Mouse (Mus musculus) CH12.LX (cell line): Measurements from ENCODE around the gene Gstt1. TPM values are rescaled to one million over a fixed set of nuclear protein-coding genes. Genes with fewer than 3 reads are reported as not detected.
"Not testable (repeated sequence)": the region's sequence is repeated elsewhere in the genome, so short reads cannot be mapped to it uniquely, and the experiment has no call there.

ENCODE experiments used
- DNase-seq: peaks from one replicate; pipeline ENCODE4 v3.0.0-alpha.2; 2013; ENCODE audit errors: extremely low read depth
- H3K27ac ChIP-seq: 2 replicates; pipeline ENCODE4 v1.5.1; 2012; ENCODE audit warnings: low read depth, mild to moderate bottlenecking, control low read depth, moderate library complexity; ENCODE audit not compliant: insufficient read depth
- H3K27me3 ChIP-seq: replicated peaks from 2 replicates; pipeline ENCODE3; 2012; ENCODE audit warnings: inconsistent platforms
- H3K36me3 ChIP-seq, 2 experiments: replicated peaks in 1 of 2; 2 replicates each; pipeline versions ENCODE3 to v1.6.1; 2012; ENCODE audit warnings: inconsistent platforms in 1 of 2, low read length in 1 of 2, mild to moderate bottlenecking in 1 of 2, mixed read lengths in 1 of 2, moderate library complexity in 1 of 2; ENCODE audit not compliant: control insufficient read depth in 1 of 2, insufficient read depth in 1 of 2
- H3K4me1 ChIP-seq, 2 experiments: 2 replicates each; pipeline ENCODE4 v1.6.1; 2012; ENCODE audit warnings: inconsistent platforms in 1 of 2, moderate library complexity in 1 of 2; ENCODE audit not compliant: insufficient read depth in 2 of 2, control insufficient read depth in 1 of 2
- H3K4me2 ChIP-seq: 2 replicates; pipeline ENCODE4 v1.6.1; 2012; ENCODE audit warnings: low read depth, mild to moderate bottlenecking, control low read depth; ENCODE audit not compliant: poor library complexity, insufficient read depth, severe bottlenecking
- H3K4me3 ChIP-seq, 3 experiments: fragments of 150-350 bp in 1 of 3; sonication (generic) in 1 of 3; replicated peaks in 1 of 3; 2 replicates each; pipeline versions ENCODE3 to v1.5.1; 2011 to 2012; ENCODE audit warnings: low read depth in 2 of 3, low read length in 2 of 3, mild to moderate bottlenecking in 2 of 3, moderate library complexity in 2 of 3, control low read depth in 1 of 3, improper control_type of control experiment in 1 of 3, inconsistent platforms in 1 of 3, mixed read lengths in 1 of 3; ENCODE audit not compliant: poor library complexity in 1 of 3
- H3K79me2 ChIP-seq: replicated peaks from 2 replicates; pipeline ENCODE4 v1.6.1; 2012; ENCODE audit warnings: mild to moderate bottlenecking, moderate library complexity; ENCODE audit not compliant: control insufficient read depth, poor library complexity, insufficient read depth, severe bottlenecking; ENCODE audit errors: extremely low read depth
- H3K9ac ChIP-seq: 2 replicates; pipeline ENCODE4 v1.6.1; 2012; ENCODE audit warnings: low read depth, mild to moderate bottlenecking, control low read depth, moderate library complexity; ENCODE audit not compliant: insufficient read depth
- H3K9me3 ChIP-seq: replicated peaks from 2 replicates; pipeline ENCODE3; 2012; ENCODE audit warnings: low read length, inconsistent platforms, mixed read lengths
- BHLHE40 ChIP-seq: IDR thresholded peaks from 2 replicates; pipeline ENCODE4 v1.6.1; 2011; ENCODE audit warnings: mild to moderate bottlenecking, low read depth, low read length, improper control_type of control experiment
- CHD1 ChIP-seq: IDR thresholded peaks from 2 replicates; pipeline ENCODE4 v1.6.1; 2012; ENCODE audit warnings: low read depth, low read length, improper control_type of control experiment, inconsistent platforms
- CHD2 ChIP-seq: IDR thresholded peaks from 2 replicates; pipeline ENCODE4 v1.6.1; 2011; ENCODE audit warnings: low read length, improper control_type of control experiment
- E2F4 ChIP-seq: IDR thresholded peaks from 2 replicates; pipeline ENCODE4 v1.6.1; 2011; ENCODE audit warnings: low read depth, low read length, improper control_type of control experiment; ENCODE audit not compliant: insufficient replicate concordance
- ELF1 ChIP-seq: IDR thresholded peaks from 2 replicates; pipeline ENCODE4 v1.6.1; 2014; ENCODE audit warnings: low read depth, mild to moderate bottlenecking, inconsistent platforms, low read length, improper control_type of control experiment
- EP300 ChIP-seq: IDR thresholded peaks from 2 replicates; pipeline ENCODE4 v1.6.1; 2011; ENCODE audit warnings: low read length, improper control_type of control experiment
- HCFC1 ChIP-seq: IDR thresholded peaks from 2 replicates; pipeline ENCODE4 v1.6.1; 2012; ENCODE audit warnings: low read depth, mild to moderate bottlenecking, inconsistent platforms, low read length, improper control_type of control experiment
- IRF4 ChIP-seq: IDR thresholded peaks from 2 replicates; pipeline ENCODE4 v1.6.1; 2014; ENCODE audit warnings: low read depth, mild to moderate bottlenecking, inconsistent platforms, low read length, improper control_type of control experiment
- KAT2A ChIP-seq: IDR thresholded peaks from 2 replicates; pipeline ENCODE4 v1.6.1; 2012; ENCODE audit warnings: low read length, improper control_type of control experiment, inconsistent platforms; ENCODE audit not compliant: insufficient replicate concordance
- MAFK ChIP-seq: IDR thresholded peaks from 2 replicates; pipeline ENCODE4 v1.6.1; 2011; ENCODE audit warnings: low read length, improper control_type of control experiment; ENCODE audit not compliant: insufficient replicate concordance
- MAZ ChIP-seq: IDR thresholded peaks from 2 replicates; pipeline ENCODE4 v1.6.1; 2012; ENCODE audit warnings: low read depth, mild to moderate bottlenecking, inconsistent platforms, low read length, improper control_type of control experiment, moderate library complexity
- MXI1 ChIP-seq: IDR thresholded peaks from 2 replicates; pipeline ENCODE4 v1.6.1; 2011; ENCODE audit warnings: mild to moderate bottlenecking, low read depth, low read length, improper control_type of control experiment
- NELFE ChIP-seq: IDR thresholded peaks from 2 replicates; pipeline ENCODE4 v1.6.1; 2011; ENCODE audit warnings: low read depth, low read length, improper control_type of control experiment
- NRF1 ChIP-seq: IDR thresholded peaks from 2 replicates; pipeline ENCODE4 v1.6.1; 2014; ENCODE audit warnings: low read depth, mild to moderate bottlenecking, inconsistent platforms, low read length, improper control_type of control experiment, moderate library complexity
- PAX5 ChIP-seq: IDR thresholded peaks from 2 replicates; pipeline ENCODE4 v1.6.1; 2012; ENCODE audit warnings: low read length, inconsistent platforms, mixed read lengths
- POLR2AphosphoS2 ChIP-seq: IDR thresholded peaks from 2 replicates; pipeline ENCODE4 v1.6.1; 2011; ENCODE audit warnings: low read depth, low read length, improper control_type of control experiment
- RAD21 ChIP-seq: IDR thresholded peaks from 2 replicates; pipeline ENCODE4 v1.6.1; 2011; ENCODE audit warnings: low read depth, mild to moderate bottlenecking, low read length, improper control_type of control experiment, moderate library complexity
- RCOR1 ChIP-seq: conservative IDR thresholded peaks from 2 replicates; pipeline ENCODE4 v1.6.1; 2012; ENCODE audit warnings: low read depth, mild to moderate bottlenecking, inconsistent platforms, low read length, improper control_type of control experiment
- SMC3 ChIP-seq: IDR thresholded peaks from 2 replicates; pipeline ENCODE4 v1.6.1; 2011; ENCODE audit warnings: low read depth, low read length, improper control_type of control experiment
- TBP ChIP-seq: conservative IDR thresholded peaks from 2 replicates; pipeline ENCODE4 v1.6.1; 2011; ENCODE audit warnings: low read depth, low read length, improper control_type of control experiment
- TCF12 ChIP-seq: IDR thresholded peaks from 2 replicates; pipeline ENCODE4 v1.6.1; 2014; ENCODE audit warnings: low read depth, mild to moderate bottlenecking, inconsistent platforms, low read length, improper control_type of control experiment
- UBTF ChIP-seq: IDR thresholded peaks from 2 replicates; pipeline ENCODE4 v1.6.1; 2012; ENCODE audit warnings: low read depth, mild to moderate bottlenecking, inconsistent platforms, low read length, improper control_type of control experiment, moderate library complexity
- ZC3H11A ChIP-seq: IDR thresholded peaks from 2 replicates; pipeline ENCODE4 v1.6.1; 2012; ENCODE audit warnings: low read depth, mild to moderate bottlenecking, inconsistent platforms, low read length, improper control_type of control experiment
- ZKSCAN1 ChIP-seq: IDR thresholded peaks from 2 replicates; pipeline ENCODE4 v1.6.1; 2012; ENCODE audit warnings: low read depth, inconsistent platforms, low read length, improper control_type of control experiment, borderline replicate concordance
- ZMIZ1 ChIP-seq: IDR thresholded peaks from 2 replicates; pipeline ENCODE4 v1.6.1; 2012; ENCODE audit warnings: low read depth, mild to moderate bottlenecking, inconsistent platforms, low read length, improper control_type of control experiment
- dilution Hi-C: fragments of 300-500 bp; cut with MboI; formaldehyde crosslinking; loops from 2 replicates; pipeline ENCODE4 v1.14.3; 2020; ENCODE audit warnings: low sequenced_read_pairs; ENCODE audit not compliant: extremely low pct_unique_long_range_greater_than_20kb, extremely low pct_ligation_motif_present
- in situ Hi-C: fragments of 300-500 bp; cut with MboI; formaldehyde crosslinking; loops from 3 replicates; pipeline ENCODE4 v1.14.3; 2019; ENCODE audit warnings: low sequenced_read_pairs, low pct_ligation_motif_present, low pct_unique_long_range_greater_than_20kb, mixed read lengths
- polyA plus RNA-seq: library from polyadenylated mRNA; unstranded; fragments of >175 nt; gene quantifications from 2 replicates; pipeline ENCODE4 v1.2.1, GENCODE M21; 2012; ENCODE audit warnings: low read depth; ENCODE audit not compliant: insufficient read length
- total RNA-seq, 2 experiments: library from RNA; depleted of rRNA; stranded (reverse); fragments of 300-350 nt in 1 of 2; fragments of >200 nt in 1 of 2; gene quantifications; 2 replicates each; pipeline ENCODE4 v1.2.3; 2012 to 2014

The Gstt1 gene
- total and polyA plus RNA-seq, 3 experiments, result 2.9 to 50.9 (median 4.5) TPM

- H3K9me3 ChIP-seq, H3K4me2 ChIP-seq, H3K27ac ChIP-seq, H3K79me2 ChIP-seq, H3K36me3 ChIP-seq, dilution Hi-C loops, H3K27me3 ChIP-seq, in situ Hi-C loops, DNase-seq, H3K9ac ChIP-seq, H3K4me3 ChIP-seq: not testable (repeated sequence)
- peaks cover 2 to 17% of the 10 kb centered on the region in 2 experiments; a peak in 3 of 4 replicates for H3K4me1 ChIP-seq
- TF ChIP-seq TBP, result peak; percentile 83
These were observed 45.5 kb upstream of the Gstt1 start for GRCm38 (mm10) chr10:75843898-75844297.

- Histone ChIP-seq H3K36me3 (no peaks in the 10 kb centered on the region), H3K9me3 (no peaks in the 10 kb centered on the region), H3K4me1 (peaks cover 0 to 17% of the 10 kb centered on the region in 2 experiments; a peak in 2 of 4 replicates), H3K9ac (no peak overlapping the region)
- in situ Hi-C loops, result loop anchor here (10.0 kb wide), 1 partner anchor 254 kb away; the partner anchor contains the start of gene Ggt5
- no peak for DNase-seq
- TF ChIP-seq ZKSCAN1 (no peak), CHD1 (no peak), HCFC1 (no peak), CHD2 (no peak), RCOR1 (no peak), POLR2AphosphoS2 (no peak), ZMIZ1 (no peak)
- TF ChIP-seq, all 38 proteins: peak for 0
- Histone ChIP-seq H3K4me2 (no peak overlapping the region), H3K4me3 (no peak overlapping the region), H3K27ac (no peak overlapping the region), H3K79me2 (no peaks in the 10 kb centered on the region), H3K27me3 (no peaks in the 10 kb centered on the region)
- dilution Hi-C loops, result no loop called here
These were observed 40.7 kb upstream of the Gstt1 start for GRCm38 (mm10) chr10:75839092-75839491.

GRCm38 (mm10) chr10:75837248-75837759 is 38.9 kb upstream of the Gstt1 start, which contains the start of gene Gstt2:
Gstt2 (minus strand) TSS chr10:75837424.
- peaks cover 0 to 23% of the 10 kb centered on the region in 2 experiments; a peak in 2 of 4 replicates for H3K4me1 ChIP-seq
- dilution Hi-C loops, result no loop called here
- TF ChIP-seq UBTF (no peak), SMC3 (no peak), MXI1 (peak; percentile 98), TCF12 (peak; percentile 82; the same call in 1 of the 2 replicates), RAD21 (no peak), NELFE (peak; percentile 89), MAZ (peak; percentile 83), ZMIZ1 (peak; percentile 93), ELF1 (peak; percentile 72), BHLHE40 (peak; percentile 100), NRF1 (peak; percentile 35; the same call in 1 of the 2 replicates), MAFK (no peak), ZC3H11A (no peak), IRF4 (peak; percentile 54; the same call in 1 of the 2 replicates), KAT2A (peak; percentile 73; the same call in 1 of the 2 replicates), EP300 (no peak), RCOR1 (no peak), PAX5 (no peak), E2F4 (peak; percentile 97; the same call in 1 of the 2 replicates), CHD1 (peak; percentile 76; the same call in 1 of the 2 replicates)

More at GRCm38 (mm10) chr10:75837248-75837759, 38.9 kb upstream of the Gstt1 start, which contains the start of gene Gstt2:
- no peaks in the 10 kb centered on the region for H3K79me2 ChIP-seq
- DNase-seq, result peak; percentile 94
- H3K4me2 ChIP-seq, result peak within 1 kb of the TSS; percentile 95
- H3K27ac ChIP-seq, result peak within 1 kb of the TSS; percentile 90
- no peaks in the 10 kb centered on the region for H3K36me3 ChIP-seq
- H3K9ac ChIP-seq, result peak within 1 kb of the TSS; percentile 83
- H3K27me3 ChIP-seq, result no peaks in the 10 kb centered on the region
- H3K4me3 ChIP-seq, result peak within 1 kb of the TSS; percentile 64 to 79 (median 73)
- in situ Hi-C loops, result loop anchor here (10.0 kb wide), 1 partner anchor 253 kb away; the partner anchor contains the start of gene Ggt5
- H3K9me3 ChIP-seq, result no peaks in the 10 kb centered on the region
